Mouse (Mus musculus) small intestine, adult 2 months (tissue): Measurements from ENCODE around the gene Cobl.

Experiments used
- CTCF ChIP-seq: fragments of 200-500 bp; IDR thresholded peaks from 2 replicates; pipeline ENCODE4 v1.5.1; 2012; ENCODE audit warnings: low read depth, mild to moderate bottlenecking, control low read depth, inconsistent platforms, low read length, moderate library complexity, mixed read lengths; ENCODE audit not compliant: insufficient replicate concordance, insufficient read length; ENCODE audit errors: extremely low read depth
- POLR2A ChIP-seq: fragments of 200-500 bp; IDR thresholded peaks from 2 replicates; pipeline ENCODE4 v1.6.1; 2012; ENCODE audit warnings: low read depth, mild to moderate bottlenecking, control low read depth, inconsistent platforms, low read length, moderate library complexity

DNA sequence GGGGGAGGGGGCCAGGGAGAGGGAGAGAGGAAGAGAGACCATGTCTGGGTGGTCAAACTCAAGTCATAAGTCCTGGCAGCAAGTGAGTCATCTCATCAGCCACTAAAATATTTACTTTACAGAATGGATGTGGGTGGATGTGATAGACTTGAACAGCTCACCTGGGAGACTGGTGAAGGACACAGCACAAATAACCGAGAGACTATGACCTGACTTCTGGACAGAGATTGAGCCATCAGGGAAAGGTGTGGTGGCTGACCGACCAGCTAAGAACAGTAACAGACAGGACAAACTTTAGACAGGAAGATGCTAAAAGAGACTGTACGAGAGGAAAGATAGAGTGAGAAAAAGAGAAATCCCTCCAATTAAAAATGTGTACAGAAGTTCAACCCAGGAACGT, 267.2 kb downstream of the Cobl start:
- TF ChIP-seq POLR2A (no peak), CTCF (no peak)
